Mouse (Mus musculus) G1E (cell line): ENCODE measurements around the gene Pknox2. TPM values are rescaled to one million over a fixed set of nuclear protein-coding genes. Genes with fewer than 3 reads are reported as not detected.

Source experiments
- ATAC-seq: 2 replicates; pipeline ENCODE4 v1.8.0; 2016; ENCODE audit warnings: mild to moderate bottlenecking; ENCODE audit not compliant: insufficient number of reproducible peaks, poor library complexity, low FRiP score, severe bottlenecking; ENCODE audit errors: extremely low read depth
- DNase-seq: peaks from one replicate; pipeline ENCODE4 v3.0.0; 2012; ENCODE audit warnings: low spot score
- H3K27me3 ChIP-seq: 2 replicates; pipeline ENCODE4 v1.6.1; 2012; ENCODE audit warnings: mild to moderate bottlenecking, low read length, inconsistent platforms; ENCODE audit not compliant: insufficient read depth
- H3K36me3 ChIP-seq: replicated peaks from 2 replicates; pipeline ENCODE3; 2012; ENCODE audit warnings: mild to moderate bottlenecking, inconsistent platforms
- H3K4me1 ChIP-seq: 2 replicates; pipeline ENCODE4 v1.6.1; 2012; ENCODE audit warnings: low read depth, low read length, inconsistent platforms, mixed read lengths; ENCODE audit not compliant: insufficient read depth
- H3K4me3 ChIP-seq: 2 replicates; pipeline ENCODE4 v1.5.1; 2012; ENCODE audit warnings: low read depth, mild to moderate bottlenecking, inconsistent platforms, low read length, moderate library complexity, mixed read lengths
- H3K9me3 ChIP-seq: replicated peaks from 2 replicates; pipeline ENCODE4 v1.6.1; 2012; ENCODE audit warnings: inconsistent platforms
- CTCF ChIP-seq: IDR thresholded peaks from 2 replicates; pipeline ENCODE4 v1.5.1; 2012; ENCODE audit warnings: low read depth, low read length, inconsistent platforms, mixed read lengths
- GATA1 ChIP-seq: IDR thresholded peaks from 2 replicates; pipeline ENCODE4 v1.6.1; 2012; ENCODE audit warnings: borderline replicate concordance, low read length, inconsistent platforms, mixed read lengths
- GATA2 ChIP-seq: IDR thresholded peaks from 2 replicates; pipeline ENCODE4 v1.6.1; 2012; ENCODE audit warnings: low read depth, low read length, inconsistent platforms, borderline replicate concordance
- POLR2AphosphoS5 ChIP-seq: IDR thresholded peaks from 2 replicates; pipeline ENCODE4 v1.6.1; 2012; ENCODE audit warnings: low read depth, low read length, inconsistent platforms; ENCODE audit not compliant: insufficient replicate concordance
- TAL1 ChIP-seq: conservative IDR thresholded peaks from 2 replicates; pipeline ENCODE4 v1.6.1; 2012; ENCODE audit warnings: low read depth, low read length, inconsistent platforms, mixed read lengths
- polyA plus RNA-seq: library from polyadenylated mRNA; stranded (reverse); fragments of >175 nt; gene quantifications from 2 replicates; pipeline ENCODE4 v1.2.3, GENCODE M21; 2012
- total RNA-seq, 2 experiments: library from RNA; stranded (forward) in 1 of 2; stranded (reverse) in 1 of 2; fragments of 200-1000 nt in 1 of 2; fragments of >200 nt in 1 of 2; fragmentation: Nextera tagmentation in 1 of 2; gene quantifications; 2 replicates each; pipeline ENCODE4 v1.2.3; 2014 to 2017

Gene Pknox2
- total and polyA plus RNA-seq, 3 experiments, result 0.27 to 1.4 TPM; not detected in 1

DNA sequence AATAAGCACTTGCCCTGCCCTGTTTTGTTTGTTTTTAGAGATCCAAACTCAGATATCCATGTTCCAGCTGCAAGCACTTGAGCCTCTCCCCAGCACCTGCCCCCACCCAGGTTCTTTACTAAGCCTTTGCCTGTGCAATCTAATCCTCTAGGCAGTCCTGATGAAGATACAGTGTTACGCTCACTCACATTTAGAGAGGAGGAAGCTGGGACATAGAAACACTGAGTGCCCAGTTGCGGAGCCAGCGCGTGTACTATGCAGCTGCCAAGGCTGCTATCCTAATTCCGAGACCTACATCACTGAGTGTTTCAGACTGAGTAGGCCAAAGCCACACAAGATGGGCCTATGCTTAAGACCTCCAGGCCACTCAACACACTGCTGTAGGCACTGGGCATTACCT is 199.0 kb downstream of the Pknox2 start:
- Histone ChIP-seq H3K4me3 (no peak overlapping the region), H3K27me3 (no peaks in the 10 kb centered on the region; the same call in 1 of the 2 replicates), H3K9me3 (no peaks in the 10 kb centered on the region), H3K36me3 (no peaks in the 10 kb centered on the region), H3K4me1 (no peaks in the 10 kb centered on the region)
- DNase-seq (no peak), ATAC-seq (no peak)
- TF ChIP-seq TAL1, result no peak
- TF ChIP-seq GATA2, result no peak
- TF ChIP-seq GATA1, result no peak
- TF ChIP-seq CTCF, result no peak
- TF ChIP-seq POLR2AphosphoS5, result no peak

DNA sequence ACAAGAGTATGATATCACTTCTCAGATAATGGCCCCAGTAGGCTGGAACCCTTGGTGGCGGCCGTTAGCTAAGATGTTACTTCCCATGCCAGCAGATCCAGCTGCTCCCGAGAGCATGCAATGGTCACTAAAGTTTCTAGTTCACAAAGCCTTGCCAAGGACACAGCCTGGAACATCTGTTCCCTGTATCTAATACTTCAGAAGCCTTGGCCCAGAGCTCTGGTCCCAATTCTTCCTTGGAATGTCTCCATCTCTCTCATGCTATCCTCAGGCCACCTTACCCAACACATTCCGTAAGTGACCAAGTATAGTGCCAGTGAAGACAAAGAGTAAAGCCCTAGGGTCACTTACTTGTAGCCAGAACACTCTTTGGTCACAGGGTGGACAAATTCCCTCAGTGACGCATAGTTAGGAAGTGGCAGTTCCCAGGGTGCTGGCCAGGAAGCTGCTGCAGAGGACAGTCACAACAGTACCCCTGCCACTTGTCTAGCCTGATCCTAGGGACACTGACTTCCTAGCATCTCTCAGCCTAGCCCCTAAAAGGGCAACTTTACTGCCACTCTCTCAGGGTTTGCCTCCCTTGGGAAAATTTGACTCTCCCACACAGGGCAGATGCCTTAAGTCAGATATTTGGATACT is 200.0 kb downstream of the Pknox2 start:
- no peaks in the 10 kb centered on the region; the same call in 1 of the 2 replicates for H3K27me3 ChIP-seq
- no peaks in the 10 kb centered on the region for H3K36me3 ChIP-seq
- no peaks in the 10 kb centered on the region for H3K9me3 ChIP-seq
- DNase-seq (no peak), ATAC-seq (no peak)
- H3K4me3 ChIP-seq, result no peak overlapping the region
- no peaks in the 10 kb centered on the region for H3K4me1 ChIP-seq
- TF ChIP-seq GATA2 (no peak), TAL1 (no peak)

DNA sequence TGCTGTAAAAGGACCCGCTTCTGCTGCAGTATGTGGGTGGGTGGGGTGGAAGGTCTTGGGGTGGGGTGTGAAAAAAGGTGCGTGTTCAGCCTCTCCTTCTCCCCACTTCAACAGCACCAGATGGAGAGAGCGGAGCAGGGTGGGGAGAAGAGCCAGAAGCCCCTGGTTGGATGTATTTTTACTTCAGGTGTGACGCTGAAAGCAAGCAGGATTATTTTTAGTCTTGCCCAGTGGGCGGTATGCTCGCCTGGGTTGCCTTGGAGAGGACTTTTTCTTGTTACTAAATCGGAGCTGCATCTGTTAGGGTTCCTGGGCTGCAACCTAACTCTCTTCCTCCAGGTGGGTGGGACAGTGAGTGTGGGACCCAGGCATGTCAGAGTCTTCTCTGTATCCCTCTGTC is 202.4 kb downstream of the Pknox2 start:
- no peaks in the 10 kb centered on the region for H3K4me1 ChIP-seq
- no peak for TF ChIP-seq POLR2AphosphoS5
- no peak for TF ChIP-seq TAL1
- TF ChIP-seq GATA1, result no peak
- no peak for TF ChIP-seq GATA2
- no peak for TF ChIP-seq CTCF
- no peaks in the 10 kb centered on the region for H3K36me3 ChIP-seq
- H3K4me3 ChIP-seq, result no peak overlapping the region
- ATAC-seq (no peak), DNase-seq (no peak)
- no peaks in the 10 kb centered on the region for H3K9me3 ChIP-seq
- H3K27me3 ChIP-seq, result no peaks in the 10 kb centered on the region; the same call in 1 of the 2 replicates

DNA sequence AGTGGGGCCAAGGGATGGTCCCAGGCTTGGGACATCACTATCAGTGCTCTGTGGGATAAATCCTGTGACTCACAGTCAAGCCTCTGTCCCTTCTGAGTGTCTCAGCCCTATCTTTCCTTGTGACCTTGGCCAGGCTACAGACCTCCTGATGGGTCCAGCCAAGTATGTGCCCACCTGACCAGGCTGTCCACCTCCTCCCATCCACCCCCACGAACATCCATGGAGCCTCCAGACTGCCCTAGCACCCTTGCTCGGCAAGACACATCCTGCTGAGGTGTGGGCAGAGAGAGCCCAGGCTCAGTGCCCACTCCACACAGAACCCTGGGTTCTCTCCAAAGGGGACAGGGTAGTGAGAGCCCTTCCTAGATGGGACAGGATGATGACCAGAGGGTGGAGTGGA is 204.6 kb downstream of the Pknox2 start:
- no peaks in the 10 kb centered on the region; the same call in 1 of the 2 replicates for H3K27me3 ChIP-seq
- no peak overlapping the region for H3K4me3 ChIP-seq
- TF ChIP-seq POLR2AphosphoS5, result no peak
- TF ChIP-seq TAL1, result no peak
- no peak for TF ChIP-seq GATA2
- no peak for TF ChIP-seq CTCF
- no peak for TF ChIP-seq GATA1
- H3K4me1 ChIP-seq, result no peaks in the 10 kb centered on the region
- H3K9me3 ChIP-seq, result no peaks in the 10 kb centered on the region
- no peak for ATAC-seq
- no peak for DNase-seq
- H3K36me3 ChIP-seq, result no peaks in the 10 kb centered on the region

DNA sequence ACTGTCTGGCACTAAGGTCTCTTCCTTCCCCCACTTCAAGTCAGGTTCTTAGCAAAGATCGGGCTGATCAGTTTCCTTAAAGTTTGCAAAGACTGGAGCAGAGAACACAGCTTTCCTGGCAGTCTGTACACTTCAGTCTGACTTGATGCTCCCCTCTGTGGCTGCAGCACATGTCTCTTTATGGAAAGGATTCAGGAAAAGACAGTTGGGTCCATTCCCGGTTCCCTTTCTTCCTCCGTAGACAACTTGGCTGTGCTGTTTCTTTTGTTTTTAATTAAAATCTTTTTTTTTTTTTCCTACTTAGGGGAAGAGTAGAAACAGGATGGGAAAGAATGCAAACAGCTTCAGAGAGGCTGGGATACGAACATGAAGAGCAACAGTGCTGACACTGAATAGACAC is 205.1 kb downstream of the Pknox2 start:
- TF ChIP-seq GATA2 (no peak), TAL1 (no peak)
- H3K4me3 ChIP-seq, result no peak overlapping the region
- no peaks in the 10 kb centered on the region for H3K4me1 ChIP-seq
- no peaks in the 10 kb centered on the region; the same call in 1 of the 2 replicates for H3K27me3 ChIP-seq
- no peak for ATAC-seq
- no peaks in the 10 kb centered on the region for H3K36me3 ChIP-seq
- H3K9me3 ChIP-seq, result no peaks in the 10 kb centered on the region
- DNase-seq, result no peak

DNA sequence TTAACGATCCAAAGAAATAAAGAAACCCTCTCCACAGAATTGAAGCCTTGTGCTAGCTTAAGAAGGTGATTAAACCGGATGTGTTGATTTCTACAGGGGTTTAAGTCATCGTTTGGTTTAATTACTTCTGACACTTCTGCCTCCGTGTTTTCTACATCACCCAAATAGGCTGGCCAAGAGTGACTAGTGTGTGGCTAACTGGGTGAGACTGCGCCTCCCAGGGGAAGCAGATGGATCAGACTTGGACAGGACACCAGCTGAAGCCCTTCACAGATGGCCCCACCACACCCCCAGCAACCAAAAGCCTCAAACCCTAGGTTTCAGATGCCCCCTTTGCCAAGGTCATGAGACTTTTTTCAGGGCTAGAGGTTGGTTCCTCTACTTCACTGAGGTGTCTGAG is 205.6 kb downstream of the Pknox2 start:
- TF ChIP-seq GATA2, result no peak
- TF ChIP-seq GATA1, result no peak
- TF ChIP-seq CTCF, result no peak
- TF ChIP-seq TAL1, result no peak
- TF ChIP-seq POLR2AphosphoS5, result no peak
- no peak for ATAC-seq

DNA sequence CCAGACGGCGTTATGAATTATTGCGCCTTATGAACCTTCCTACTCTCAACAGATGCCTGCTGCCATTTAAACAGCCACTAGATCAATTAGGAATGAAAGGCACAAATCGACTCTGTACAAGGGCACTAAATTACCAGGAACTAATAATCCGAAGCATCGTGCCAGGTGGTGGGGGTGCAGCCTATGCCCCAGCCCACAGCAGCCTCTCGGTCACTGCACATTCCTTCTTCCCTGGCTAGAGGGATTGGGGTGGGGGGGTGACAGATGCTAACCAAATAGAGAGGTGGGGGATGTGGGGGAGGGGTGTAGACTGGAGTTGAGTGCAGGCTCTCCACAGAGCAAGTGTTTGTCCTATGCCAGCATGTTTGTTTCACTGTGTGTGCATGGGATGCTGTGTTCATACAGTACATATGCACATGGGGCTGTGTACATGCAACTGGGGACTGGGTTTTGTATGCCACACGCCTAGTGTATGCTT is 208.6 kb downstream of the Pknox2 start:
- Histone ChIP-seq H3K36me3 (no peaks in the 10 kb centered on the region), H3K4me1 (no peaks in the 10 kb centered on the region), H3K9me3 (no peaks in the 10 kb centered on the region), H3K4me3 (no peak overlapping the region), H3K27me3 (no peaks in the 10 kb centered on the region; the same call in 1 of the 2 replicates)
- ATAC-seq (no peak), DNase-seq (no peak)
- TF ChIP-seq POLR2AphosphoS5, result no peak
- TF ChIP-seq GATA1, result no peak
- TF ChIP-seq TAL1, result no peak
- TF ChIP-seq CTCF, result no peak
- no peak for TF ChIP-seq GATA2

More for the DNA sequence above, 205.6 kb downstream of the Pknox2 start:
- Histone ChIP-seq H3K9me3 (no peaks in the 10 kb centered on the region), H3K4me1 (no peaks in the 10 kb centered on the region), H3K36me3 (no peaks in the 10 kb centered on the region), H3K27me3 (no peaks in the 10 kb centered on the region), H3K4me3 (no peak overlapping the region)
- DNase-seq, result no peak
